Mouse (Mus musculus): ENCODE data around the gene Nop53. TPM values are rescaled to one million over a fixed set of nuclear protein-coding genes. Genes with fewer than 3 reads are reported as not detected.

Nop53 gene
- polyA plus RNA-seq, 1 experiment from 2014 or later: 147 TPM

- no peak overlapping the region for H3K4me2 ChIP-seq (ENCODE audit: low read length)
- 94% methylated on average over 13 of the region's 13 CpGs for WGBS
- no peaks in the 10 kb centered on the region for H3K9me3 ChIP-seq (replicated peaks; ENCODE audit: control insufficient read depth, low read length)
- H3K27ac ChIP-seq (ENCODE audit: low read depth, low read length): no peak overlapping the region
- no peak overlapping the region for H3K9ac ChIP-seq (ENCODE audit: low read length)
- H3K36me3 ChIP-seq (ENCODE audit: control insufficient read depth, insufficient read depth, low read length): no peaks in the 10 kb centered on the region
- no peak for DNase-seq (ENCODE audit: low spot score)
- H3K27me3 ChIP-seq (replicated peaks; ENCODE audit: control insufficient read depth, insufficient read depth, low read length): no peaks in the 10 kb centered on the region
- H3K4me3 ChIP-seq (ENCODE audit: low read depth, low read length): no peak overlapping the region
- no peaks in the 10 kb centered on the region for H3K4me1 ChIP-seq (ENCODE audit: control insufficient read depth, insufficient read depth, low read length)
- ATAC-seq: no peak
Measured at GRCm38 (mm10) chr7:15953307-15954074, 7.6 kb upstream of the Nop53 start.

GRCm38 (mm10) chr7:15952416-15952815 lies 6.5 kb upstream of the Nop53 start:
- no peaks in the 10 kb centered on the region for H3K9me3 ChIP-seq (replicated peaks; ENCODE audit: control insufficient read depth, low read length)
- no peak overlapping the region for H3K4me3 ChIP-seq (ENCODE audit: low read depth, low read length)
- H3K27me3 ChIP-seq (replicated peaks; ENCODE audit: control insufficient read depth, insufficient read depth, low read length): no peaks in the 10 kb centered on the region
- WGBS: 79% methylated on average over 3 of the region's 3 CpGs
- no peaks in the 10 kb centered on the region for H3K36me3 ChIP-seq (ENCODE audit: control insufficient read depth, insufficient read depth, low read length)
- H3K4me1 ChIP-seq (ENCODE audit: control insufficient read depth, insufficient read depth, low read length): no peaks in the 10 kb centered on the region
- no peak for DNase-seq (ENCODE audit: low spot score)
- ATAC-seq: no peak
- H3K4me2 ChIP-seq (ENCODE audit: low read length): no peak overlapping the region
- no peak overlapping the region for H3K9ac ChIP-seq (ENCODE audit: low read length)
- no peak overlapping the region for H3K27ac ChIP-seq (ENCODE audit: low read depth, low read length)

GRCm38 (mm10) chr7:15950008-15950407 lies 4.1 kb upstream of the Nop53 start:
- ATAC-seq (no peak), DNase-seq (ENCODE audit: low spot score) (no peak)
- H3K4me2 ChIP-seq (ENCODE audit: low read length): no peak overlapping the region
- H3K9me3 ChIP-seq (replicated peaks; ENCODE audit: control insufficient read depth, low read length): no peaks in the 10 kb centered on the region
- H3K9ac ChIP-seq (ENCODE audit: low read length): no peak overlapping the region
- H3K27me3 ChIP-seq (replicated peaks; ENCODE audit: control insufficient read depth, insufficient read depth, low read length): no peaks in the 10 kb centered on the region
- H3K4me1 ChIP-seq (ENCODE audit: control insufficient read depth, insufficient read depth, low read length): peaks cover 1% of the 10 kb centered on the region
- no peaks in the 10 kb centered on the region for H3K36me3 ChIP-seq (ENCODE audit: control insufficient read depth, insufficient read depth, low read length)
- WGBS: 83% methylated on average over 15 of the region's 15 CpGs
- H3K4me3 ChIP-seq (ENCODE audit: low read depth, low read length): no peak overlapping the region
- no peak overlapping the region for H3K27ac ChIP-seq (ENCODE audit: low read depth, low read length)

GRCm38 (mm10) chr7:15949216-15949790 lies 3.4 kb upstream of the Nop53 start:
- H3K27me3 ChIP-seq (replicated peaks; ENCODE audit: control insufficient read depth, insufficient read depth, low read length): no peaks in the 10 kb centered on the region
- no peak overlapping the region for H3K27ac ChIP-seq (ENCODE audit: low read depth, low read length)
- no peak overlapping the region for H3K4me2 ChIP-seq (ENCODE audit: low read length)
- H3K36me3 ChIP-seq (ENCODE audit: control insufficient read depth, insufficient read depth, low read length): peaks cover 2% of the 10 kb centered on the region; the same call in 1 of the 2 replicates
- no peak for ATAC-seq
- H3K4me3 ChIP-seq (ENCODE audit: low read depth, low read length): no peak overlapping the region
- no peak overlapping the region for H3K9ac ChIP-seq (ENCODE audit: low read length)
- peaks cover 6% of the 10 kb centered on the region for H3K4me1 ChIP-seq (ENCODE audit: control insufficient read depth, insufficient read depth, low read length)
- 87% methylated on average over 7 of the region's 7 CpGs for WGBS
- DNase-seq (ENCODE audit: low spot score): no peak
- no peaks in the 10 kb centered on the region for H3K9me3 ChIP-seq (replicated peaks; ENCODE audit: control insufficient read depth, low read length)

GRCm38 (mm10) chr7:15948381-15948941 lies 2.6 kb upstream of the Nop53 start:
- H3K4me1 ChIP-seq (ENCODE audit: control insufficient read depth, insufficient read depth, low read length): peaks cover 6% of the 10 kb centered on the region
- DNase-seq (ENCODE audit: low spot score) (peak; percentile 54), ATAC-seq (no peak)
- no peaks in the 10 kb centered on the region for H3K9me3 ChIP-seq (replicated peaks; ENCODE audit: control insufficient read depth, low read length)
- peak overlapping the region; percentile 13; the same call in 1 of the 2 replicates for H3K9ac ChIP-seq (ENCODE audit: low read length)
- no peak overlapping the region for H3K4me3 ChIP-seq (ENCODE audit: low read depth, low read length)
- H3K27me3 ChIP-seq (replicated peaks; ENCODE audit: control insufficient read depth, insufficient read depth, low read length): no peaks in the 10 kb centered on the region
- WGBS: 9% methylated on average over 23 of the region's 23 CpGs
- no peak overlapping the region for H3K27ac ChIP-seq (ENCODE audit: low read depth, low read length)
- H3K36me3 ChIP-seq (ENCODE audit: control insufficient read depth, insufficient read depth, low read length): peaks cover 11% of the 10 kb centered on the region
- H3K4me2 ChIP-seq (ENCODE audit: low read length): peak overlapping the region; percentile 38

- Histone ChIP-seq H3K9me3 (replicated peaks; ENCODE audit: control insufficient read depth, low read length) (no peaks in the 10 kb centered on the region), H3K4me2 (ENCODE audit: low read length) (no peak overlapping the region), H3K4me1 (ENCODE audit: control insufficient read depth, insufficient read depth, low read length) (peaks cover 6% of the 10 kb centered on the region), H3K27me3 (replicated peaks; ENCODE audit: control insufficient read depth, insufficient read depth, low read length) (no peaks in the 10 kb centered on the region), H3K36me3 (ENCODE audit: control insufficient read depth, insufficient read depth, low read length) (peaks cover 18% of the 10 kb centered on the region), H3K27ac (ENCODE audit: low read depth, low read length) (no peak overlapping the region), H3K4me3 (ENCODE audit: low read depth, low read length) (no peak overlapping the region), H3K9ac (ENCODE audit: low read length) (no peak overlapping the region)
- no peak for ATAC-seq
- WGBS: 39% methylated on average over 4 of the region's 4 CpGs
- DNase-seq (ENCODE audit: low spot score): no peak
Measured at GRCm38 (mm10) chr7:15947653-15948260, 1.9 kb upstream of the Nop53 start.

GRCm38 (mm10) chr7:15945211-15945610 lies 663 bp downstream of the Nop53 start:
- 9% methylated on average over 8 of the region's 8 CpGs for WGBS
- Histone ChIP-seq H3K27ac (ENCODE audit: low read depth, low read length) (no peak overlapping the region), H3K4me3 (ENCODE audit: low read depth, low read length) (peak overlapping the region; percentile 67), H3K36me3 (ENCODE audit: control insufficient read depth, insufficient read depth, low read length) (peaks cover 43% of the 10 kb centered on the region), H3K9ac (ENCODE audit: low read length) (peak overlapping the region; percentile 71), H3K9me3 (replicated peaks; ENCODE audit: control insufficient read depth, low read length) (no peaks in the 10 kb centered on the region), H3K4me1 (ENCODE audit: control insufficient read depth, insufficient read depth, low read length) (peaks cover 6% of the 10 kb centered on the region), H3K27me3 (replicated peaks; ENCODE audit: control insufficient read depth, insufficient read depth, low read length) (no peaks in the 10 kb centered on the region), H3K4me2 (ENCODE audit: low read length) (peak overlapping the region; percentile 61)
- ATAC-seq (peak; percentile 1; the same call in 1 of the 2 replicates), DNase-seq (ENCODE audit: low spot score) (no peak)

GRCm38 (mm10) chr7:15944311-15944710 lies 1.6 kb downstream of the Nop53 start:
- H3K9ac ChIP-seq (ENCODE audit: low read length): no peak overlapping the region
- no peaks in the 10 kb centered on the region for H3K9me3 ChIP-seq (replicated peaks; ENCODE audit: control insufficient read depth, low read length)
- WGBS: 86% methylated on average over 1 of the region's 1 CpGs
- peaks cover 52% of the 10 kb centered on the region for H3K36me3 ChIP-seq (ENCODE audit: control insufficient read depth, insufficient read depth, low read length)
- ATAC-seq (no peak), DNase-seq (ENCODE audit: low spot score) (no peak)
- no peak overlapping the region for H3K4me3 ChIP-seq (ENCODE audit: low read depth, low read length)
- no peaks in the 10 kb centered on the region for H3K27me3 ChIP-seq (replicated peaks; ENCODE audit: control insufficient read depth, insufficient read depth, low read length)
- no peak overlapping the region for H3K27ac ChIP-seq (ENCODE audit: low read depth, low read length)
- H3K4me2 ChIP-seq (ENCODE audit: low read length): no peak overlapping the region; the same call in none of the 2 replicates
- H3K4me1 ChIP-seq (ENCODE audit: control insufficient read depth, insufficient read depth, low read length): peaks cover 6% of the 10 kb centered on the region
